In the genomic region with DNA sequence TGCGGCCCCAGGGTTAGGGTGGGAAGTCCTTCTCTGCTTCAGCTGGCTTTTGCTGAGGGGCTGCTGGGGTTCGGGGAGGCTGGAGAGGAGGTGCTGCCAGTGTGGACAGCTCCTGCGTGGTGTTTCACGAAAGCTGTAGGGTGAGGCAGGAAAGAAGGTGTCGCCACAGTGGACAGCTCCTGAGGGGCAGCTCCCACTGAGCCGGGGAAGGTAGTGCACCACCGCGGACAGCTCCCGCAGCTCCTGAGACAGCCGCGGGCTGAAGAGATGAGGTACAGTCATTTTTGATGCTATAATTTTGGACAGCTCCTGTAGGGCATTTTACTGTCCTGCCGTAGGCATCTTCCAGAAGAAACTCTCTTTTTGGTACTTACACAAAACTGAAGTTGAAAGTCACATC, we compare ENCODE assay signal across 12 mouse cellular contexts. TPM values are rescaled to one million over a fixed set of nuclear protein-coding genes. Genes with fewer than 3 reads are reported as not detected.
DNase-seq lines count a peak whose midpoint lies in the region; ATAC-seq lines count a peak whose summit lies in the region.
"Had no signal": no experiment of that assay in that cellular context is flagged by ENCODE, and none has a peak within 500 bp of the region (broad histone marks: within the 10 kb centered on the region; RNA-seq: fewer than 3 reads in every experiment).

No protein-coding gene starts in this region.

- H3K27ac ChIP-seq in heart, embryonic 16.5 days (ENCODE audit: low read length): no peak overlapping the region
- H3K27ac ChIP-seq in limb, embryonic 12.5 days: no peak overlapping the region
- H3K27ac ChIP-seq in hindbrain, embryonic 11.5 days (ENCODE audit: low read depth, low read length): no peak overlapping the region
- H3K27ac ChIP-seq: heart, embryonic 15.5 days had no signal

- H3K27me3 ChIP-seq in heart, embryonic 16.5 days (ENCODE audit: control insufficient read depth, insufficient read depth, low read length): no peaks in the 10 kb centered on the region
- H3K27me3 ChIP-seq in limb, embryonic 12.5 days: no peaks in the 10 kb centered on the region
- no peaks in the 10 kb centered on the region for H3K27me3 ChIP-seq in hindbrain, embryonic 11.5 days (ENCODE audit: control insufficient read depth, insufficient read depth, low read length)
- H3K27me3 ChIP-seq: heart, embryonic 15.5 days had no signal

- 0 out of 2 replicates have a peak, but pooled peaks have one; percentile 57 for ATAC-seq in heart, embryonic 16.5 days (replicated peaks; ENCODE audit: extremely low read depth, insufficient read depth, low FRiP score)
- peak; percentile 56; the same call in 1 of the 2 replicates for ATAC-seq in limb, embryonic 12.5 days (ENCODE audit: insufficient number of reproducible peaks, insufficient read depth, low FRiP score, low TSS enrichment, low read depth)
- no peak for ATAC-seq in erythroblast, adult 5-6 weeks (replicated peaks; ENCODE audit: low FRiP score, poor library complexity, severe bottlenecking)
- ATAC-seq in hindbrain, embryonic 11.5 days (ENCODE audit: low FRiP score): no peak

- DNase-seq in heart, adult 8-10 months (ENCODE audit: low spot score): no peak
- peak; percentile 39 for DNase-seq in urinary bladder, postnatal 14 days (ENCODE audit: low spot score)
- no peak for DNase-seq in urinary bladder, adult 2 months (ENCODE audit: low spot score)
- no peak for DNase-seq in spleen, postnatal 4 days (ENCODE audit: low spot score in 2 of 2)
- no peak for DNase-seq in hindbrain, embryonic 11.5 days (ENCODE audit: low spot score)

- H3K4me1 ChIP-seq in heart, embryonic 16.5 days (ENCODE audit: control insufficient read depth, insufficient read depth, low read length): peaks cover 6% of the 10 kb centered on the region
- H3K4me1 ChIP-seq in limb, embryonic 12.5 days (replicated peaks): no peaks in the 10 kb centered on the region
- H3K4me1 ChIP-seq in hindbrain, embryonic 11.5 days (replicated peaks; ENCODE audit: control insufficient read depth, insufficient read depth, low read length): no peaks in the 10 kb centered on the region

- no peaks in the 10 kb centered on the region for H3K36me3 ChIP-seq in heart, embryonic 16.5 days (ENCODE audit: control insufficient read depth, insufficient read depth)
- H3K36me3 ChIP-seq in limb, embryonic 12.5 days: no peaks in the 10 kb centered on the region
- no peaks in the 10 kb centered on the region for H3K36me3 ChIP-seq in hindbrain, embryonic 11.5 days (ENCODE audit: control insufficient read depth, insufficient read depth, low read length)
- H3K36me3 ChIP-seq: heart, embryonic 15.5 days had no signal

- 12% methylated on average over 12 of the region's 12 CpGs for WGBS in heart, embryonic 16.5 days
- 27% methylated on average over 12 of the region's 12 CpGs for WGBS in limb, embryonic 12.5 days
- WGBS in hindbrain, embryonic 11.5 days: 50% methylated on average over 11 of the region's 12 CpGs

- H3K9me3 ChIP-seq in heart, embryonic 16.5 days (replicated peaks; ENCODE audit: control insufficient read depth, low read length): no peaks in the 10 kb centered on the region
- H3K9me3 ChIP-seq in limb, embryonic 12.5 days: no peaks in the 10 kb centered on the region
- H3K9me3 ChIP-seq in hindbrain, embryonic 11.5 days (ENCODE audit: control insufficient read depth, low read length): no peaks in the 10 kb centered on the region
- H3K9me3 ChIP-seq: heart, embryonic 15.5 days; megakaryocyte, embryonic 14.5 days had no signal

- H3K9ac ChIP-seq in heart, embryonic 16.5 days (ENCODE audit: low read length): no peak overlapping the region
- H3K9ac ChIP-seq in limb, embryonic 12.5 days (replicated peaks): no peak overlapping the region
- no peak overlapping the region for H3K9ac ChIP-seq in hindbrain, embryonic 11.5 days (ENCODE audit: low read depth, low read length)
- H3K9ac ChIP-seq: heart, embryonic 15.5 days had no signal

- no peak overlapping the region for H3K4me3 ChIP-seq in heart, embryonic 16.5 days (ENCODE audit: low read length)
- no peak overlapping the region for H3K4me3 ChIP-seq in limb, embryonic 12.5 days (replicated peaks)
- H3K4me3 ChIP-seq in hindbrain, embryonic 11.5 days (ENCODE audit: low read depth, low read length): no peak overlapping the region
- H3K4me3 ChIP-seq: heart, embryonic 15.5 days; megakaryocyte, embryonic 14.5 days had no signal

- H3K4me2 ChIP-seq in heart, embryonic 16.5 days (ENCODE audit: low read depth, low read length): no peak overlapping the region
- H3K4me2 ChIP-seq in limb, embryonic 12.5 days: no peak overlapping the region
- no peak overlapping the region for H3K4me2 ChIP-seq in hindbrain, embryonic 11.5 days (replicated peaks; ENCODE audit: low read depth, low read length)
- H3K4me2 ChIP-seq: heart, embryonic 15.5 days had no signal

RNA-seq across cellular contexts. Expression of gene Cxcl10, which starts 9.3 kb away (rescaled TPM):
- 5.5 and 16.5 TPM in 2 replicates for polyA plus RNA-seq in heart, embryonic 16.5 days (2015; fragmentation: Nextera tagmentation; extraction: Ambion mirVana)
- not detected for total RNA-seq in heart, adult 8-10 months (2022)
- 7.0 and 14.7 TPM in 2 replicates for polyA plus RNA-seq in urinary bladder, adult 2 months (2012; rRNA removed)
- polyA plus RNA-seq in limb, embryonic 12.5 days (2016; fragmentation: Nextera tagmentation; extraction: Ambion mirVana): 0.29 and 0.32 TPM in 2 replicates
- total RNA-seq in erythroblast, adult 5-6 weeks (2015; ENCODE audit: low replicate concordance): 3.3 and 5.4 TPM in 2 replicates
- 0.26 and 2.9 TPM in 2 replicates for total RNA-seq in erythroblast, adult 5-6 weeks (2017; ENCODE audit: low replicate concordance)
- 0.57 and 0.71 TPM in 2 replicates for polyA plus RNA-seq in hindbrain, embryonic 11.5 days (2014; fragmentation: Nextera tagmentation; extraction: Ambion mirVana)
- total RNA-seq: layer of hippocampus, postnatal 14 days had no signal

RNA-seq across cellular contexts. Expression of gene Art3, which starts 26.4 kb away (rescaled TPM):
- 71.8 and 92.4 TPM in 2 replicates for polyA plus RNA-seq in heart, embryonic 16.5 days (2015; fragmentation: Nextera tagmentation; extraction: Ambion mirVana)
- total RNA-seq in heart, adult 8-10 months (2022): 100 to 1,000 TPM; 573 to 758 (median 670) TPM
- polyA plus RNA-seq in urinary bladder, adult 2 months (2012; rRNA removed): 839 and 925 TPM in 2 replicates
- polyA plus RNA-seq in limb, embryonic 12.5 days (2016; fragmentation: Nextera tagmentation; extraction: Ambion mirVana): 4.3 and 4.5 TPM in 2 replicates
- 8.1 TPM in 1 of 2 replicates, not detected in the other for total RNA-seq in erythroblast, adult 5-6 weeks (2015; ENCODE audit: low replicate concordance)
- total RNA-seq in erythroblast, adult 5-6 weeks (2017; ENCODE audit: low replicate concordance): not detected in 2 replicates
- polyA plus RNA-seq in hindbrain, embryonic 11.5 days (2014; fragmentation: Nextera tagmentation; extraction: Ambion mirVana): 3.4 and 3.6 TPM in 2 replicates

RNA-seq across cellular contexts. Expression of gene Cxcl9, which starts 30.2 kb away (rescaled TPM):
- polyA plus RNA-seq in heart, embryonic 16.5 days (2015; fragmentation: Nextera tagmentation; extraction: Ambion mirVana): 0.21 and 0.37 TPM in 2 replicates
- 1 to 10 TPM in 3 of 4 experiments, under 1 TPM in 1; 0.79 to 1.8 (median 1.2) TPM for total RNA-seq in heart, adult 8-10 months (2022)
- 7.3 and 8.8 TPM in 2 replicates for polyA plus RNA-seq in urinary bladder, adult 2 months (2012; rRNA removed)
- polyA plus RNA-seq in limb, embryonic 12.5 days (2016; fragmentation: Nextera tagmentation; extraction: Ambion mirVana): not detected in 2 replicates
- total RNA-seq in erythroblast, adult 5-6 weeks (2015; ENCODE audit: low replicate concordance): 5.2 TPM in 1 of 2 replicates, not detected in the other
- not detected in 2 replicates for total RNA-seq in erythroblast, adult 5-6 weeks (2017; ENCODE audit: low replicate concordance)
- not detected in 2 replicates for polyA plus RNA-seq in hindbrain, embryonic 11.5 days (2014; fragmentation: Nextera tagmentation; extraction: Ambion mirVana)
- total RNA-seq: layer of hippocampus, postnatal 14 days had no signal
- polyA plus RNA-seq: heart, embryonic 15.5 days; stomach, embryonic 16.5 days had no signal

RNA-seq across cellular contexts. Expression of gene Sdad1, which starts 47.8 kb away (rescaled TPM):
- polyA plus RNA-seq in heart, embryonic 16.5 days (2015; fragmentation: Nextera tagmentation; extraction: Ambion mirVana): 22.0 and 22.2 TPM in 2 replicates
- total RNA-seq in heart, adult 8-10 months (2022): 10 to 100 TPM; 10.8 to 12.5 (median 11.4) TPM
- 12.3 and 13.6 TPM in 2 replicates for polyA plus RNA-seq in urinary bladder, adult 2 months (2012; rRNA removed)
- polyA plus RNA-seq in limb, embryonic 12.5 days (2016; fragmentation: Nextera tagmentation; extraction: Ambion mirVana): 45.6 and 46.5 TPM in 2 replicates
- 4.4 and 21.1 TPM in 2 replicates for total RNA-seq in erythroblast, adult 5-6 weeks (2015; ENCODE audit: low replicate concordance)
- 9.9 and 11.8 TPM in 2 replicates for total RNA-seq in erythroblast, adult 5-6 weeks (2017; ENCODE audit: low replicate concordance)
- 36.3 and 49.1 TPM in 2 replicates for polyA plus RNA-seq in hindbrain, embryonic 11.5 days (2014; fragmentation: Nextera tagmentation; extraction: Ambion mirVana)

Comparison
In these comparisons a context has a peak if more than half of its experiments do, and no peak if none do; other contexts are left out.
1. ATAC-seq: peak in heart, embryonic 16.5 days (single experiment) and limb, embryonic 12.5 days (single experiment); none in erythroblast, adult 5-6 weeks (single experiment) and hindbrain, embryonic 11.5 days (single experiment).
2. RNA of gene Art3, which starts 26.4 kb away (polyA plus RNA-seq): 839 to 925 TPM in urinary bladder, adult 2 months and 71.8 to 92.4 TPM in heart, embryonic 16.5 days; 4.3 to 4.5 TPM in limb, embryonic 12.5 days and 3.4 to 3.6 TPM in hindbrain, embryonic 11.5 days; every median in the first group is over 10 times any median in the second.